8 mouse cellular contexts compared by ENCODE assay signal in the genomic region with DNA sequence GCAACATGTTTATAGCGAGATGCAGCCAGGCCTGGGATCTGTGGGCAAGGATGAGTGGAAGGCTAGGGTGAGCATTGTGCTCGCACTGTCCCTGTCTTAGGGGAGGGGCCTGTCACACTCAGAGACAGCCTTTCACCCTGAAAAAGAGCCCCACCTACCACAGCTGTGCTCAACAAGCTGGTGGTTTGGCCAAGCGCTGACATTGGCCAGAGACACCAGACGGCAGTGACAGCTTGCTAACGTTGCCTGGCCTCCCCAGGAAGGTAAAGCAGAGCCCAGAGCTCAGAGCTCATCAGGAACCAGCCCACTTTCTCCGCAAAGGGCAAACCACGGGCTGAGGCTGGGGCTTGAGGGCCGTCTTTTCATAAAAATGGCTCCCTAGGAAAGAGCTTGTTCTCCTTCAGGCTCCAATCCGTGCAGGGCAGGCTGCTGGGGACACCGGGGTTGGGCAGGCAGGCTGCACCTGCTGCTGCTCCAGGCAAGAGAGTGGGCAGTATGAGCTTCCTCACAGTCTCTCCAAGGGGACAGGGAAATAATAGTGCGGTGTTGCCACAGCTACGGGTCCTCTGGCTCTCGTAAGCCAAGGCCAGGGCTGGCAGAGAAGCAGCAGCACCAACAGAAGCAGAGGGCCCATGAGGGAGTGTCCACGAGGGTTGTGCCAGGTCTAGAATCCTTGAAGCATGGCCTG. TPM values are rescaled to one million over a fixed set of nuclear protein-coding genes. Genes with fewer than 3 reads are reported as not detected.
DNase-seq lines count a peak whose midpoint lies in the region; ATAC-seq and TF ChIP-seq lines count a peak whose summit lies in the region.

No protein-coding gene starts in this region.

- peaks cover 33% of the 10 kb centered on the region for H3K4me1 ChIP-seq in intestine, embryonic 15.5 days (replicated peaks)

- ATAC-seq in intestine, embryonic 15.5 days, result no peak; the same call in 1 of the 2 replicates
- ATAC-seq in megakaryocyte-erythroid progenitor cell, adult 5-6 weeks (replicated peaks; ENCODE audit: low FRiP score, low TSS enrichment, poor library complexity, severe bottlenecking), result no peak

- intact Hi-C loops in gastrocnemius, adult 2 months (cut with DNase I), result no loop called here
- intact Hi-C loops in gastrocnemius, postnatal 36 days (cut with DNase I), result no loop called here

- H3K9ac ChIP-seq in intestine, embryonic 15.5 days, result no peak overlapping the region

- H3K9me3 ChIP-seq in intestine, embryonic 15.5 days, result no peaks in the 10 kb centered on the region

- no peak for TF ChIP-seq POLR2A in brain, embryonic 14.5 days (IDR thresholded peaks at IDR 0.05; ENCODE audit: borderline replicate concordance, extremely low read depth, insufficient read depth, insufficient read length, poor library complexity, severe bottlenecking)

- WGBS in intestine, embryonic 15.5 days, result 44% methylated on average over 14 of the region's 14 CpGs

- H3K36me3 ChIP-seq in intestine, embryonic 15.5 days, result no peaks in the 10 kb centered on the region

- H3K27me3 ChIP-seq in intestine, embryonic 15.5 days (replicated peaks), result peaks cover 22% of the 10 kb centered on the region

- no peak for TF ChIP-seq CTCF in gastrocnemius, adult 2 months (IDR thresholded peaks at IDR 0.05)
- TF ChIP-seq CTCF in brain, embryonic 14.5 days (IDR thresholded peaks at IDR 0.05; ENCODE audit: borderline replicate concordance, extremely low read depth, insufficient read depth, insufficient read length), result no peak

- H3K27ac ChIP-seq in gastrocnemius, adult 2 months, result peak overlapping the region; percentile 51; the same call in 1 of the 2 replicates
- peak overlapping the region; percentile 27; the same call in 1 of the 2 replicates for H3K27ac ChIP-seq in intestine, embryonic 15.5 days

- DNase-seq in gastrocnemius, adult 2 months, result no peak
- no peak for DNase-seq in gastrocnemius, postnatal 36 days
- DNase-seq in A20 (ENCODE audit: low read depth, low spot score), result peak; percentile 53
- DNase-seq in brain, embryonic 14.5 days (ENCODE audit: low read depth), result peak; percentile 59
- no peak for DNase-seq in spleen, postnatal 36 days (ENCODE audit: low spot score in 2 of 2)
- no peak for DNase-seq in gastrocnemius, postnatal 4 days (ENCODE audit: low spot score in 2 of 2)

- H3K4me3 ChIP-seq in gastrocnemius, adult 2 months, result no peak overlapping the region
- no peak overlapping the region for H3K4me3 ChIP-seq in intestine, embryonic 15.5 days (replicated peaks)

- no peak overlapping the region for H3K4me2 ChIP-seq in intestine, embryonic 15.5 days (replicated peaks)

RNA-seq across cellular contexts. Expression of gene Aatk, which starts 4.3 kb away (rescaled TPM):
- 1 to 10 TPM; 2.8 to 2.9 TPM for total RNA-seq in gastrocnemius, adult 2 months (2021)
- 1 to 10 TPM; 3.2 to 4.1 TPM for total RNA-seq in gastrocnemius, postnatal 36 days (2021)
- polyA plus RNA-seq in brain, embryonic 14.5 days (2012; rRNA removed), result 54.8 and 71.1 TPM in 2 replicates
- polyA plus RNA-seq in intestine, embryonic 15.5 days (2015; fragmentation: Nextera tagmentation; extraction: Ambion mirVana), result 3.1 and 3.4 TPM in 2 replicates
- total RNA-seq in megakaryocyte-erythroid progenitor cell, adult 5-6 weeks (2014; fragmentation: Nextera tagmentation), result 0.62 TPM in 1 of 2 replicates, not detected in the other
- not detected in 2 replicates for total RNA-seq in megakaryocyte-erythroid progenitor cell, adult 5-6 weeks (2017)
- total RNA-seq in gastrocnemius, postnatal 4 days (2021), result 10 to 100 TPM; 25.9 to 29.2 TPM

RNA-seq across cellular contexts. Expression of gene Cep131, which starts 35.4 kb away (rescaled TPM):
- total RNA-seq in gastrocnemius, adult 2 months (2021), result 1 to 10 TPM; 5.3 to 9.5 TPM
- total RNA-seq in gastrocnemius, postnatal 36 days (2021), result 1 to 10 TPM; 6.6 to 8.0 TPM
- polyA plus RNA-seq in brain, embryonic 14.5 days (2012; rRNA removed), result 34.7 and 43.3 TPM in 2 replicates
- 14.2 and 19.7 TPM in 2 replicates for polyA plus RNA-seq in intestine, embryonic 15.5 days (2015; fragmentation: Nextera tagmentation; extraction: Ambion mirVana)
- total RNA-seq in megakaryocyte-erythroid progenitor cell, adult 5-6 weeks (2014; fragmentation: Nextera tagmentation), result 9.6 and 18.9 TPM in 2 replicates
- 18.1 and 22.3 TPM in 2 replicates for total RNA-seq in megakaryocyte-erythroid progenitor cell, adult 5-6 weeks (2017)
- 10 to 100 TPM; 22.5 to 24.4 TPM for total RNA-seq in gastrocnemius, postnatal 4 days (2021)

RNA-seq across cellular contexts. Expression of gene Tepsin, which starts 47.3 kb away (rescaled TPM):
- total RNA-seq in gastrocnemius, adult 2 months (2021), result 1 to 10 TPM; 4.5 to 5.5 TPM
- 1 to 10 TPM; 4.2 to 5.6 TPM for total RNA-seq in gastrocnemius, postnatal 36 days (2021)
- polyA plus RNA-seq in brain, embryonic 14.5 days (2012; rRNA removed), result 47.4 and 59.4 TPM in 2 replicates
- polyA plus RNA-seq in intestine, embryonic 15.5 days (2015; fragmentation: Nextera tagmentation; extraction: Ambion mirVana), result 15.4 and 17.7 TPM in 2 replicates
- 12.8 and 24.1 TPM in 2 replicates for total RNA-seq in megakaryocyte-erythroid progenitor cell, adult 5-6 weeks (2014; fragmentation: Nextera tagmentation)
- 5.0 and 6.0 TPM in 2 replicates for total RNA-seq in megakaryocyte-erythroid progenitor cell, adult 5-6 weeks (2017)
- total RNA-seq in gastrocnemius, postnatal 4 days (2021), result 1 to 10 TPM; 8.7 to 9.6 TPM

RNA-seq across cellular contexts. Expression of gene Ndufaf8, which starts 47.5 kb away (rescaled TPM):
- total RNA-seq in gastrocnemius, adult 2 months (2021), result 10 to 100 TPM; 38.3 to 43.3 TPM
- total RNA-seq in gastrocnemius, postnatal 36 days (2021), result 10 to 100 TPM; 32.1 to 32.9 TPM
- 28.0 and 39.0 TPM in 2 replicates for polyA plus RNA-seq in brain, embryonic 14.5 days (2012; rRNA removed)
- 90.8 and 109 TPM in 2 replicates for polyA plus RNA-seq in intestine, embryonic 15.5 days (2015; fragmentation: Nextera tagmentation; extraction: Ambion mirVana)
- total RNA-seq in megakaryocyte-erythroid progenitor cell, adult 5-6 weeks (2014; fragmentation: Nextera tagmentation), result 36.8 and 74.1 TPM in 2 replicates
- 21.2 and 41.9 TPM in 2 replicates for total RNA-seq in megakaryocyte-erythroid progenitor cell, adult 5-6 weeks (2017)
- total RNA-seq in gastrocnemius, postnatal 4 days (2021), result 10 to 100 TPM; 44.2 to 44.3 TPM

Comparison
In these comparisons a context has a peak if more than half of its experiments do, and no peak if none do; other contexts are left out.
1. RNA of gene Aatk, which starts 4.3 kb away (total RNA-seq): 25.9 to 29.2 TPM in gastrocnemius, postnatal 4 days; 3.2 to 4.1 TPM in gastrocnemius, postnatal 36 days, 2.8 to 2.9 TPM in gastrocnemius, adult 2 months and 0.62 TPM in megakaryocyte-erythroid progenitor cell, adult 5-6 weeks; every median in the first group is over 4 times any median in the second.
2. DNase-seq: peak in A20 (single experiment) and brain, embryonic 14.5 days (single experiment); none in gastrocnemius, adult 2 months (single experiment), gastrocnemius, postnatal 36 days (0 of 2), spleen, postnatal 36 days (0 of 2) and gastrocnemius, postnatal 4 days (0 of 2).